Mouse (Mus musculus): ENCODE measurements around the gene Ccdc151. TPM values are rescaled to one million over a fixed set of nuclear protein-coding genes. Genes with fewer than 3 reads are reported as not detected.

Ccdc151 gene
- polyA plus RNA-seq (2014; fragmentation: Illumina TruSeq; extraction: RNeasy Lipid Tissue Mini Kit (QIAGEN cat#74804); ENCODE audit: low read depth, low replicate concordance): not detected

GRCm38 (mm10) chr9:22002194-22003162 lies at the start of gene Ccdc151, which contains the start of gene Prkcsh:
TSS of gene Ccdc151 (minus strand) at chr9:22002634.
TSS of gene Prkcsh (plus strand) at chr9:22002806.

GRCm38 (mm10) chr9:22051958-22052254 lies 49.5 kb upstream of the Ccdc151 start, which contains the start of gene Elavl3:
TSS of gene Elavl3 (minus strand) at chr9:22052023.

GRCm38 (mm10) chr9:21989230-21990110 lies 13.0 kb downstream of the Ccdc151 start, which contains the start of gene Rgl3:
TSS of gene Rgl3 (minus strand) at chr9:21989446.

GRCm38 (mm10) chr9:21963417-21963816 lies 39.0 kb downstream of the Ccdc151 start, which contains the start of gene Epor:
TSS of gene Epor (minus strand) at chr9:21963506.

GRCm38 (mm10) chr9:21955570-21956281 lies 46.7 kb downstream of the Ccdc151 start, which contains the start of gene Swsap1:
TSS of gene Swsap1 (plus strand) at chr9:21955755.

Other genes starting within 250 kb of the Ccdc151 start
- 1.2 TPM for gene Spc24, start 242.3 kb downstream of the Ccdc151 start, polyA plus RNA-seq (2014; fragmentation: Illumina TruSeq; extraction: RNeasy Lipid Tissue Mini Kit (QIAGEN cat#74804); ENCODE audit: low read depth, low replicate concordance)
- gene Kank2, start 203.9 kb downstream of the Ccdc151 start, polyA plus RNA-seq (2014; fragmentation: Illumina TruSeq; extraction: RNeasy Lipid Tissue Mini Kit (QIAGEN cat#74804); ENCODE audit: low read depth, low replicate concordance): 4.7 TPM
- gene Angptl8, start 167.1 kb downstream of the Ccdc151 start, polyA plus RNA-seq (2014; fragmentation: Illumina TruSeq; extraction: RNeasy Lipid Tissue Mini Kit (QIAGEN cat#74804); ENCODE audit: low read depth, low replicate concordance): not detected
- gene Dock6, start 150.0 kb downstream of the Ccdc151 start, polyA plus RNA-seq (2014; fragmentation: Illumina TruSeq; extraction: RNeasy Lipid Tissue Mini Kit (QIAGEN cat#74804); ENCODE audit: low read depth, low replicate concordance): 3.0 TPM
- 1.9 TPM for gene Rab3d, start 84.4 kb downstream of the Ccdc151 start, polyA plus RNA-seq (2014; fragmentation: Illumina TruSeq; extraction: RNeasy Lipid Tissue Mini Kit (QIAGEN cat#74804); ENCODE audit: low read depth, low replicate concordance)
- not detected for gene Ccdc159, start 75.2 kb downstream of the Ccdc151 start, polyA plus RNA-seq (2014; fragmentation: Illumina TruSeq; extraction: RNeasy Lipid Tissue Mini Kit (QIAGEN cat#74804); ENCODE audit: low read depth, low replicate concordance)
- gene Tmem205, start 75.1 kb downstream of the Ccdc151 start, polyA plus RNA-seq (2014; fragmentation: Illumina TruSeq; extraction: RNeasy Lipid Tissue Mini Kit (QIAGEN cat#74804); ENCODE audit: low read depth, low replicate concordance): 0.97 TPM
- not detected for gene Plppr2, start 65.6 kb downstream of the Ccdc151 start, polyA plus RNA-seq (2014; fragmentation: Illumina TruSeq; extraction: RNeasy Lipid Tissue Mini Kit (QIAGEN cat#74804); ENCODE audit: low read depth, low replicate concordance)
- 6.1 TPM for gene Swsap1, start 46.9 kb downstream of the Ccdc151 start, polyA plus RNA-seq (2014; fragmentation: Illumina TruSeq; extraction: RNeasy Lipid Tissue Mini Kit (QIAGEN cat#74804); ENCODE audit: low read depth, low replicate concordance)
- gene Epor, start 39.1 kb downstream of the Ccdc151 start, polyA plus RNA-seq (2014; fragmentation: Illumina TruSeq; extraction: RNeasy Lipid Tissue Mini Kit (QIAGEN cat#74804); ENCODE audit: low read depth, low replicate concordance): not detected
- 2.5 TPM for gene Rgl3, start 13.2 kb downstream of the Ccdc151 start, polyA plus RNA-seq (2014; fragmentation: Illumina TruSeq; extraction: RNeasy Lipid Tissue Mini Kit (QIAGEN cat#74804); ENCODE audit: low read depth, low replicate concordance)
- 7.0 TPM for gene Prkcsh, start 172 bp upstream of the Ccdc151 start, polyA plus RNA-seq (2014; fragmentation: Illumina TruSeq; extraction: RNeasy Lipid Tissue Mini Kit (QIAGEN cat#74804); ENCODE audit: low read depth, low replicate concordance)
- gene Elavl3, start 49.4 kb upstream of the Ccdc151 start, polyA plus RNA-seq (2014; fragmentation: Illumina TruSeq; extraction: RNeasy Lipid Tissue Mini Kit (QIAGEN cat#74804); ENCODE audit: low read depth, low replicate concordance): 0.16 TPM
- not detected for gene Gm49318, start 68.6 kb upstream of the Ccdc151 start, polyA plus RNA-seq (2014; fragmentation: Illumina TruSeq; extraction: RNeasy Lipid Tissue Mini Kit (QIAGEN cat#74804); ENCODE audit: low read depth, low replicate concordance)
- gene Zfp653, start 68.7 kb upstream of the Ccdc151 start, polyA plus RNA-seq (2014; fragmentation: Illumina TruSeq; extraction: RNeasy Lipid Tissue Mini Kit (QIAGEN cat#74804); ENCODE audit: low read depth, low replicate concordance): 0.16 TPM
- gene Ecsit, start 82.8 kb upstream of the Ccdc151 start, polyA plus RNA-seq (2014; fragmentation: Illumina TruSeq; extraction: RNeasy Lipid Tissue Mini Kit (QIAGEN cat#74804); ENCODE audit: low read depth, low replicate concordance): 8.3 TPM
- gene Cnn1, start 96.6 kb upstream of the Ccdc151 start, polyA plus RNA-seq (2014; fragmentation: Illumina TruSeq; extraction: RNeasy Lipid Tissue Mini Kit (QIAGEN cat#74804); ENCODE audit: low read depth, low replicate concordance): 5.1 TPM
- gene Elof1, start 114.5 kb upstream of the Ccdc151 start, polyA plus RNA-seq (2014; fragmentation: Illumina TruSeq; extraction: RNeasy Lipid Tissue Mini Kit (QIAGEN cat#74804); ENCODE audit: low read depth, low replicate concordance): 7.7 TPM
- 3.6 TPM for gene Acp5, start 133.1 kb upstream of the Ccdc151 start, polyA plus RNA-seq (2014; fragmentation: Illumina TruSeq; extraction: RNeasy Lipid Tissue Mini Kit (QIAGEN cat#74804); ENCODE audit: low read depth, low replicate concordance)
- gene Pigyl, start 154.2 kb upstream of the Ccdc151 start, polyA plus RNA-seq (2014; fragmentation: Illumina TruSeq; extraction: RNeasy Lipid Tissue Mini Kit (QIAGEN cat#74804); ENCODE audit: low read depth, low replicate concordance): 4.6 TPM
- gene Zfp872, start 185.5 kb upstream of the Ccdc151 start, polyA plus RNA-seq (2014; fragmentation: Illumina TruSeq; extraction: RNeasy Lipid Tissue Mini Kit (QIAGEN cat#74804); ENCODE audit: low read depth, low replicate concordance): 0.20 TPM
- 66.2 TPM for gene Zfp809, start 223.1 kb upstream of the Ccdc151 start, polyA plus RNA-seq (2014; fragmentation: Illumina TruSeq; extraction: RNeasy Lipid Tissue Mini Kit (QIAGEN cat#74804); ENCODE audit: low read depth, low replicate concordance)